Mouse (Mus musculus) thymus, adult 2 months (tissue): ENCODE data around the gene Chit1. TPM values are rescaled to one million over a fixed set of nuclear protein-coding genes. Genes with fewer than 3 reads are reported as not detected.

Experiments used
- DNase-seq: peaks from one replicate; pipeline ENCODE4 v3.0.0; 2021
- H3K27ac ChIP-seq: fragments of 200-500 bp; 2 replicates; pipeline ENCODE4 v1.5.1; 2012; ENCODE audit warnings: low read length, control low read depth; ENCODE audit not compliant: control insufficient read depth, insufficient read depth
- H3K27me3 ChIP-seq: fragments of 200-500 bp; 2 replicates; pipeline ENCODE4 v1.6.1; 2012; ENCODE audit warnings: mild to moderate bottlenecking, low read length, moderate library complexity, mixed read lengths; ENCODE audit not compliant: control insufficient read depth, insufficient read depth
- H3K36me3 ChIP-seq: fragments of 200-500 bp; 2 replicates; pipeline ENCODE4 v1.6.1; 2012; ENCODE audit warnings: mild to moderate bottlenecking, low read length, moderate library complexity; ENCODE audit not compliant: control insufficient read depth, insufficient read depth
- H3K4me1 ChIP-seq: fragments of 200-500 bp; replicated peaks from 2 replicates; pipeline ENCODE4 v1.6.1; 2012; ENCODE audit warnings: low read length; ENCODE audit not compliant: control insufficient read depth, insufficient read depth
- H3K4me3 ChIP-seq: fragments of 200-500 bp; 2 replicates; pipeline ENCODE4 v1.5.1; 2012; ENCODE audit warnings: mild to moderate bottlenecking, low read length, control low read depth, moderate library complexity; ENCODE audit not compliant: control insufficient read depth, insufficient read depth
- CTCF ChIP-seq: fragments of 200-500 bp; IDR thresholded peaks from 2 replicates; pipeline ENCODE4 v1.5.1; 2012; ENCODE audit warnings: mild to moderate bottlenecking, control low read depth, low read length, moderate library complexity, borderline replicate concordance; ENCODE audit not compliant: control insufficient read depth, poor library complexity, insufficient read depth; ENCODE audit errors: extremely low read depth
- POLR2A ChIP-seq: fragments of 200-500 bp; IDR thresholded peaks from 2 replicates; pipeline ENCODE4 v1.6.1; 2012; ENCODE audit warnings: mild to moderate bottlenecking, low read length, control low read depth, moderate library complexity; ENCODE audit not compliant: control insufficient read depth, poor library complexity, insufficient read depth; ENCODE audit errors: extremely low read depth
- WGBS: fragments of 180-500 bp; shearing (Covaris S2); methylation state at CpG from one replicate; pipeline ENCODE4 v1.1.7; 2018; 5-methylcytosine and 5-hydroxymethylcytosine counted together
- polyA plus RNA-seq: library from polyadenylated mRNA; depleted of rRNA; stranded (reverse); fragments of >200 nt; gene quantifications from 2 replicates; pipeline ENCODE4 v1.2.3, GENCODE M21; 2012

Chit1 gene
- polyA plus RNA-seq, 1 experiment: 0.78 TPM

GRCm38 (mm10) chr1:134184089-134184488 is 73.0 kb downstream of the Chit1 start:
- Histone ChIP-seq H3K4me3 (no peak overlapping the region), H3K27ac (no peak overlapping the region), H3K27me3 (no peaks in the 10 kb centered on the region), H3K36me3 (no peaks in the 10 kb centered on the region), H3K4me1 (peaks cover 2% of the 10 kb centered on the region; the same call in 1 of the 2 replicates)
- DNase-seq: no peak
- TF ChIP-seq POLR2A (no peak), CTCF (no peak)
- WGBS: 62% methylated on average over 4 of the region's 4 CpGs

GRCm38 (mm10) chr1:134188217-134188616 is 77.2 kb downstream of the Chit1 start:
- WGBS: 95% methylated on average over 5 of the region's 5 CpGs
- no peaks in the 10 kb centered on the region for H3K27me3 ChIP-seq
- no peaks in the 10 kb centered on the region for H3K36me3 ChIP-seq
- no peak overlapping the region for H3K4me3 ChIP-seq
- TF ChIP-seq CTCF (no peak), POLR2A (no peak)
- no peak overlapping the region for H3K27ac ChIP-seq
- H3K4me1 ChIP-seq: peaks cover 6% of the 10 kb centered on the region; the same call in 1 of the 2 replicates
- DNase-seq: no peak

GRCm38 (mm10) chr1:134188989-134189729 is 78.1 kb downstream of the Chit1 start:
- peak; percentile 23 for DNase-seq
- peaks cover 6% of the 10 kb centered on the region; the same call in 1 of the 2 replicates for H3K4me1 ChIP-seq
- H3K36me3 ChIP-seq: no peaks in the 10 kb centered on the region
- no peak overlapping the region for H3K4me3 ChIP-seq
- no peak overlapping the region for H3K27ac ChIP-seq
- no peaks in the 10 kb centered on the region for H3K27me3 ChIP-seq
- TF ChIP-seq POLR2A (no peak), CTCF (no peak)
- WGBS: 21% methylated on average over 12 of the region's 12 CpGs

- Histone ChIP-seq H3K36me3 (no peaks in the 10 kb centered on the region), H3K4me3 (no peak overlapping the region), H3K27ac (no peak overlapping the region), H3K4me1 (peaks cover 16% of the 10 kb centered on the region), H3K27me3 (no peaks in the 10 kb centered on the region)
- no peak for DNase-seq
- WGBS: 97% methylated on average over 5 of the region's 5 CpGs
- TF ChIP-seq POLR2A: no peak
- no peak for TF ChIP-seq CTCF
Observed at GRCm38 (mm10) chr1:134191192-134191591, 80.2 kb downstream of the Chit1 start.

- Histone ChIP-seq H3K36me3 (no peaks in the 10 kb centered on the region), H3K4me3 (no peak overlapping the region), H3K27me3 (no peaks in the 10 kb centered on the region), H3K27ac (no peak overlapping the region), H3K4me1 (peaks cover 17% of the 10 kb centered on the region)
- WGBS: 81% methylated on average over 4 of the region's 4 CpGs
- TF ChIP-seq POLR2A (no peak), CTCF (no peak)
- no peak for DNase-seq
Observed at GRCm38 (mm10) chr1:134192024-134192423, 81.0 kb downstream of the Chit1 start.

GRCm38 (mm10) chr1:134193126-134193525 is 82.1 kb downstream of the Chit1 start, which contains the start of gene Mybph:
TSS of gene Mybph (plus strand) at chr1:134193448.
- Histone ChIP-seq H3K4me1 (peaks cover 17% of the 10 kb centered on the region), H3K4me3 (no peak within 1 kb of the TSS), H3K27me3 (no peaks in the 10 kb centered on the region), H3K36me3 (no peaks in the 10 kb centered on the region), H3K27ac (no peak within 1 kb of the TSS)
- TF ChIP-seq POLR2A: no peak
- no peak for TF ChIP-seq CTCF
- WGBS: 93% methylated on average over 1 of the region's 1 CpGs
- DNase-seq: no peak

- 79% methylated on average over 7 of the region's 7 CpGs for WGBS
- H3K27ac ChIP-seq: no peak overlapping the region
- DNase-seq: no peak
- H3K36me3 ChIP-seq: no peaks in the 10 kb centered on the region
- peaks cover 17% of the 10 kb centered on the region for H3K4me1 ChIP-seq
- no peaks in the 10 kb centered on the region for H3K27me3 ChIP-seq
- H3K4me3 ChIP-seq: no peak overlapping the region
- no peak for TF ChIP-seq POLR2A
- TF ChIP-seq CTCF: no peak
Observed at GRCm38 (mm10) chr1:134193674-134194197, 82.7 kb downstream of the Chit1 start.
